Mouse (Mus musculus): ENCODE results near the gene Mvp.

Gene Mvp

GRCm38 (mm10) chr7:126949793-126950646 lies 64.4 kb downstream of the Mvp start, which contains the start of gene Sez6l2:
TSS of gene Sez6l2 (plus strand) at chr7:126950563.
- DNase-seq (ENCODE audit: low spot score): peak; percentile 93

DNA sequence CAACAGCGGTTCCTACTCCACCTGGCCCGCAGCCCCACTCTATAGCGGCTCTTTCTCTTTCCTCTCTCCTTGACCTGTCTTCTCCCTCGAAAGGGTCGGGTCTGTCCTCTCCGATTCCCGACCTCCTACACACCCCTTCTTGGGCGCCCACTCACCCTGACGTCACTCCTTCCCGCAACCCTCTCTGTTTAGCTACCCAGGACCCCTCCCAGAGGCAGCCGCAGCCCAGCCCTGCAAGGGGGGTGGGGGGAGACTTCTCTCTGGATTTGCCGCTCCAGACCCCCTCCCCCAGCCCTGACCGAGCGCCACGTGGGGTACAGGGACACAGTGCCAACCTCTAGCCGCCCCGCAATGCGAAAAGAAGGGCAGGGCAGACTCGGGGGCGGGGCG lies 65.0 kb downstream of the Mvp start, which contains the start of gene Asphd1:
Gene Asphd1, minus strand, starts transcription at position 180 of the 390 bp plus-strand sequence.
- no peak for DNase-seq (ENCODE audit: low spot score)

GRCm38 (mm10) chr7:126948626-126949025 lies 65.8 kb downstream of the Mvp start:
- no peak for DNase-seq (ENCODE audit: low spot score)

DNA sequence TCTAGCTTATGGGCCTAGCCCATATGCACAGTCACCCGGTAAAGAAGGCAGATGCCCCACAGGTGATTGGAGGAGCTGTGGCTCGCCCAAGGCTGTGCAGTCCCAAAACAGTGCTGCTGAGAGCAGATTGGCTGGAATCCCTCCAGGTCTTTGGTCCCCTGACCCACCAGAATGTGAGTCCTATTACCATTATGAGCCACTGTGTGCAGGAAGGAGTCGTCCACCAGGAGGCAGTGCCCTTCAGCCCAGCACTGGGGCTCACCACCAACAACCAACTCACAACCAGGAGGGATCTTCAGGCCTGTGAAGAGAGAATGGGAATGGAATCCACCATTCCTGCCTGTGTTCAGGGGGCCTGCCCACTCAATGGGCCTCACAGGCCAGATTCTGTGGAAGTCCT lies 67.9 kb downstream of the Mvp start:
- DNase-seq (ENCODE audit: low spot score): no peak

- DNase-seq (ENCODE audit: low spot score): no peak
Measured at GRCm38 (mm10) chr7:126941801-126942200, 72.6 kb downstream of the Mvp start.

DNA sequence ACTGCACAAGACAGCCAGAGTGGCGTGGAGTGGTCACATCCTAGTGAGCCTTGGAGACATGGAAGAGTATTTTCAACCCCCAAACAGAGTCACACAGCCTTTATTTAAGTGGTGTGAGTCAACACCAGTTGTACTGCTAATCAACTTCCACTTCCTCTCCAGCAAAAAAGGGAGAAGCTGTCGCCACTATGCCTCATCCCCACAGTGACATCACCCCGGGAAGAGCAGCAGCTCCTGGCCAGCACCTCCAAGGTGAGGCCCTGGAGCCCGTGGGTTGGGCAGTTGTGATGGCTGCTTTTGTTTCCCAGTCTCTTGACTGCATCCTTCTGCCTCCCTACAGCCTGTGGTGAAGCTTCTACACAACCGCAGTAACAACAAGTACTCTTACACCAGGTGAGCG lies 73.2 kb downstream of the Mvp start:
- no peak for DNase-seq (ENCODE audit: low spot score)

Data from ovary, postnatal 10 days (tissue).